Mouse (Mus musculus) testis, adult 2 months (tissue): Measurements from ENCODE around the gene Ddr2. TPM values are rescaled to one million over a fixed set of nuclear protein-coding genes. Genes with fewer than 3 reads are reported as not detected.

ENCODE experiments used
- H3K27ac ChIP-seq: fragments of 200-500 bp; 2 replicates; pipeline ENCODE4 v1.5.1; 2012; ENCODE audit warnings: low read depth, low read length; ENCODE audit not compliant: control insufficient read depth, insufficient read depth
- H3K27me3 ChIP-seq: fragments of 200-500 bp; 2 replicates; pipeline ENCODE4 v1.6.1; 2012; ENCODE audit warnings: mild to moderate bottlenecking, low read length, moderate library complexity; ENCODE audit not compliant: control insufficient read depth, insufficient read depth
- H3K36me3 ChIP-seq: fragments of 200-500 bp; 2 replicates; pipeline ENCODE4 v1.6.1; 2012; ENCODE audit warnings: mild to moderate bottlenecking, low read length; ENCODE audit not compliant: control insufficient read depth, insufficient read depth
- H3K4me1 ChIP-seq: fragments of 200-500 bp; 2 replicates; pipeline ENCODE4 v1.6.1; 2012; ENCODE audit warnings: low read length; ENCODE audit not compliant: control insufficient read depth, insufficient read depth
- H3K4me3 ChIP-seq: fragments of 200-500 bp; 2 replicates; pipeline ENCODE4 v1.5.1; 2012; ENCODE audit warnings: low read depth, mild to moderate bottlenecking, low read length, moderate library complexity, mixed read lengths; ENCODE audit not compliant: control insufficient read depth
- CTCF ChIP-seq: fragments of 200-500 bp; IDR thresholded peaks from 2 replicates; pipeline ENCODE4 v1.5.1; 2012; ENCODE audit warnings: low read depth, mild to moderate bottlenecking, inconsistent platforms, low read length, moderate library complexity; ENCODE audit not compliant: control insufficient read depth, insufficient read depth, insufficient replicate concordance
- POLR2A ChIP-seq: fragments of 200-500 bp; IDR thresholded peaks from 2 replicates; pipeline ENCODE4 v1.6.1; 2012; ENCODE audit warnings: low read depth, mild to moderate bottlenecking, inconsistent platforms, low read length, moderate library complexity; ENCODE audit not compliant: control insufficient read depth
- polyA plus RNA-seq: library from polyadenylated mRNA; depleted of rRNA; stranded (reverse); fragments of >200 nt; gene quantifications from 2 replicates; pipeline ENCODE4 v1.2.3, GENCODE M21; 2012

Ddr2 gene
- polyA plus RNA-seq, 1 experiment = 1.8 TPM

- Histone ChIP-seq H3K27me3 (no peaks in the 10 kb centered on the region), H3K27ac (no peak overlapping the region), H3K4me1 (no peaks in the 10 kb centered on the region; the same call in 1 of the 2 replicates), H3K36me3 (no peaks in the 10 kb centered on the region), H3K4me3 (no peak overlapping the region)
- TF ChIP-seq CTCF (no peak), POLR2A (no peak)
Measured at GRCm38 (mm10) chr1:170065009-170065408, 45.6 kb downstream of the Ddr2 start.

DNA sequence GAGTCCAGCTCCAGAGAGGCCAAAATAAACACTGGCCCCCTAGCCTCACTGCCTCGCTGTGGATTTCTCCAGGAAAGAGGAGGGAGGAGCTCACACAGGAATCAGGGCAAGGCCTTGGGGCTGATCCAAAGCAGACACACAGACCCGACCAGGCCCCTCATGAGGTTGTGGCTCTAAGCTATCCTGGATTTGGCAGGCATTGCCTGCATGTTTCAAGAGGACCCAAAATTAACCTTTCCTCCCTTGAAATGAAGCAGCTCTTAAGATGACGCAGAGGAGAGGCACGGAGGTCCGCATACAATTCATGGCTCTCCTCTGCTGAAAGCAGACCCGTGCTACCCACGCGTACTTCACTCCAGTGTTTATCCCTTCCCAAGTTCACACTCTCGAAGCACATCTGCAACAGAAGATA lies 46.5 kb downstream of the Ddr2 start:
- Histone ChIP-seq H3K36me3 (no peaks in the 10 kb centered on the region), H3K27me3 (no peaks in the 10 kb centered on the region), H3K4me1 (no peaks in the 10 kb centered on the region; the same call in 1 of the 2 replicates), H3K4me3 (no peak overlapping the region), H3K27ac (no peak overlapping the region)
- TF ChIP-seq POLR2A = no peak
- no peak for TF ChIP-seq CTCF

- Histone ChIP-seq H3K4me1 (no peaks in the 10 kb centered on the region; the same call in 1 of the 2 replicates), H3K27ac (no peak overlapping the region), H3K27me3 (no peaks in the 10 kb centered on the region), H3K36me3 (no peaks in the 10 kb centered on the region), H3K4me3 (no peak overlapping the region)
- no peak for TF ChIP-seq POLR2A
Measured at GRCm38 (mm10) chr1:170060214-170060613, 50.3 kb downstream of the Ddr2 start.

DNA sequence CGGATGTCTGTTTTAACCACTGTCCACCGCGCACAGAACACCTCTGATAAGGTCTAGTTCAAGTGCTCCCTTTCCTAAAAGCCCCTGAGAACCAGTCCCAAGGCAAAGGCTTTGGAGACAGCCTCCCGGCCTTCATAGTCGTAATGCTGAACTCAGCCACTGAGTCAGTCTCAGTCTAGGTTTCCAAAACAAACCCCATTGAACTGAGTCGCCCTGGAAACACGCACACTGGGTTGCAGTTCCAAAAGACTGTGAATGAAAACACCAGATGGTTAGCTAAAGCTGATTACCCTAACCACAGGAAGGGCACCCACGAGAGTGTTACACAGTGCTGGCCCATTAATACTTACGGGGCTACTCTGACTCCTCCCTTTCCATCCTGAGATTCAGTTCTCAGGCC lies 51.2 kb downstream of the Ddr2 start:
- Histone ChIP-seq H3K4me3 (no peak overlapping the region), H3K4me1 (no peaks in the 10 kb centered on the region; the same call in 1 of the 2 replicates), H3K27ac (no peak overlapping the region), H3K27me3 (no peaks in the 10 kb centered on the region), H3K36me3 (no peaks in the 10 kb centered on the region)
- no peak for TF ChIP-seq POLR2A
- TF ChIP-seq CTCF = no peak

DNA sequence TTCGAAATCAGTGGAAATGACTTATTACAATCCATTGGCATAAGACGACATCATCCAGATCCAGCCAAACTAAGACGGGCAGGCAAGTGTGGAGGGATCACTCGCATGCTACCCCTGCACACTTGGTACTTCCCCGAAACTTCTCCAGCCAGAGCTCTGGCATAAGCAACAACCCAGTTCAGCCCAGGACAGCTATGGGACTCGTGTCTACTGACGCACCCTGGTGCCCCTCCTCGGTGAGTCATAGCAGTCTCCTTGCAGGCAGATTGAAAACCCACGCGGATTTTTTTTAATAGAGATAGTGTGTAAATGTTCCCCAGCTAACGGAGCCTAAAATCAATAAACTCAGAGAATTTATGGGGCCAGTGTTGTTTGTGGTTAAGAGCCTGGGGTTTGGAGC lies 52.5 kb downstream of the Ddr2 start:
- H3K27ac ChIP-seq = no peak overlapping the region
- TF ChIP-seq CTCF (no peak), POLR2A (no peak)
- no peak overlapping the region for H3K4me3 ChIP-seq
- H3K27me3 ChIP-seq = no peaks in the 10 kb centered on the region
- no peaks in the 10 kb centered on the region for H3K4me1 ChIP-seq
- no peaks in the 10 kb centered on the region for H3K36me3 ChIP-seq

DNA sequence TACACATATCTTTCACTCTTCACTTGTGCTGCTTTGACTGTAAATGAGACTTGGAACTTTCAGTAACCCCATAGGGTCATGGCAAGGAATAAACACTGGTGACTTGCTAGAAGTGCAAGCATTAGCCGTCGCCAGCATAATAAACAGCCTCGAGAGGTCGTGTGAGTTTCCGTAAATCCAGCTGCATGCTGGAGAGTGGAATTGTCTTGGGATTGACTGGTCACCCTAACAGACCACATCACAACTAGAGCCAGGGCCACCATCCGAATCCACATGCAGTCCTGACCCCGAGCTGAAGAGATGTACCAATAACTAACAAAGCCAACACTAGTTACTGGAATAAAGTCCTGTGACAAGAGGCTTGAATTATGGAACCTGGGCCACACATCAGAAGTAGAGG lies 53.0 kb downstream of the Ddr2 start:
- no peaks in the 10 kb centered on the region for H3K36me3 ChIP-seq
- H3K27me3 ChIP-seq = no peaks in the 10 kb centered on the region
- no peaks in the 10 kb centered on the region for H3K4me1 ChIP-seq
- H3K4me3 ChIP-seq = no peak overlapping the region
- no peak overlapping the region for H3K27ac ChIP-seq
- TF ChIP-seq CTCF (no peak), POLR2A (no peak)

DNA sequence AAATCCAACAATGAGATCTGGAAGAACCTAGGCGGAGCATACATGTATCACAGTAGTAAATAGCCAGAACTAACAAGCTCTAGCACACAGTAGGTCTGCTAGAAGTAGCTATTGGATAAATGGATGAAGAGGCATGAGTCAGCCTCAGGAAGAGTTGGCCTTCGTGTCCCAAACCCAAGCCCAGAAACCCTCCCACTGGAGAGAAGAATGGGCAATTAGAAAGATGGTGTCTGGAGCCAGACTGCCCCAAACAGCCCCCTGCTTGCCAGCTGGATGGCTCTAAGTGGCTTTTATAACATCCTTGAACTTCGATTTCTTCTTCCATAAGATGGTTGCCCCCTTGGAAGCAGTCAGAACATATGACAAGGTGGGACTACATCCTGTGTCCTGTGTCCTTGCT lies 53.6 kb downstream of the Ddr2 start:
- H3K4me1 ChIP-seq = no peaks in the 10 kb centered on the region
- H3K36me3 ChIP-seq = no peaks in the 10 kb centered on the region
- H3K4me3 ChIP-seq = no peak overlapping the region
- TF ChIP-seq POLR2A = no peak
- TF ChIP-seq CTCF = no peak
- H3K27ac ChIP-seq = no peak overlapping the region
- H3K27me3 ChIP-seq = no peaks in the 10 kb centered on the region

DNA sequence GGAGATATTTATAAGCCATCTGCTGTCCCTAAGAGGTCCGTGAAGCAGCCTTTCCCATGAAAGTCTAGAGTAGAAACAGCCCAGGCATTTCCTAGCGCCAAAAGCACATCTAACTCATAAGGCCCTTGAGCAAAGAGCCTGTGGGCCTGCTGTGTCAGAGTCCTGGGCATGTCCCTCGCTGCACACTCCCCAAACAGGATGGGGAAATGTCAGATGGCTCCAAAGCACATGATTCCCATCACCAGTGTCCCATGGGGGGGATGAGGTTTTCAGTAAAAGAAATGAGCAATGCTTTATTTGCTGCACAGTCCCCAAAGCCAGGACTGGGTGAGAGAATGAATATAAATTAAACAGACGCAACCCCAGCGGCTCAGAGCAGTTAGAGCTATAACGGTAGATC lies 54.3 kb downstream of the Ddr2 start:
- H3K36me3 ChIP-seq = no peaks in the 10 kb centered on the region
- no peaks in the 10 kb centered on the region for H3K4me1 ChIP-seq
- H3K4me3 ChIP-seq = no peak overlapping the region
- H3K27me3 ChIP-seq = no peaks in the 10 kb centered on the region
- no peak overlapping the region for H3K27ac ChIP-seq
- TF ChIP-seq CTCF (no peak), POLR2A (no peak)
